Mouse (Mus musculus) megakaryocyte progenitor cell, adult 5-6 weeks (primary cell): ENCODE data around the gene Mfrp. TPM values are rescaled to one million over a fixed set of nuclear protein-coding genes. Genes with fewer than 3 reads are reported as not detected.

Experiments
- total RNA-seq, 2 experiments: library from RNA; stranded (forward) in 1 of 2; stranded (reverse) in 1 of 2; fragments of 157-497, 149-512 nt in 1 of 2; fragments of 200-1000 nt in 1 of 2; gene quantifications; 2 replicates each; pipeline versions ENCODE4 v1.2.3 to v1.2.4; 2015 to 2017

The Mfrp gene
- total RNA-seq, 2 experiments from 2014 or later = 0.12 TPM; not detected in 1

Other genes starting within 250 kb of the Mfrp start
- gene Thy1, start 58.3 kb upstream of the Mfrp start, total RNA-seq (2015) = 0.32 and 1.1 TPM in 2 replicates
- 0.21 and 1.2 TPM in 2 replicates for gene Thy1, start 58.3 kb upstream of the Mfrp start, total RNA-seq (2017)
- gene Usp2, start 34.7 kb upstream of the Mfrp start, total RNA-seq (2015) = 5.5 and 16.4 TPM in 2 replicates
- 2.5 and 5.3 TPM in 2 replicates for gene Usp2, start 34.7 kb upstream of the Mfrp start, total RNA-seq (2017)
- not detected in 2 replicates for gene C1qtnf5, start 5.5 kb downstream of the Mfrp start, total RNA-seq (2015)
- gene C1qtnf5, start 5.5 kb downstream of the Mfrp start, total RNA-seq (2017) = not detected in 2 replicates
- gene Gm49380, start 11.8 kb downstream of the Mfrp start, total RNA-seq (2015) = not detected in 2 replicates
- gene Gm49380, start 11.8 kb downstream of the Mfrp start, total RNA-seq (2017) = not detected in 2 replicates
- 47.7 and 59.6 TPM in 2 replicates for gene Rnf26, start 11.8 kb downstream of the Mfrp start, total RNA-seq (2015)
- 19.1 and 21.2 TPM in 2 replicates for gene Rnf26, start 11.8 kb downstream of the Mfrp start, total RNA-seq (2017)
- 0.12 TPM in 1 of 2 replicates, not detected in the other for gene Mcam, start 32.7 kb downstream of the Mfrp start, total RNA-seq (2015)
- 0.14 TPM in 1 of 2 replicates, not detected in the other for gene Mcam, start 32.7 kb downstream of the Mfrp start, total RNA-seq (2017)
- gene Cbl, start 132.3 kb downstream of the Mfrp start, total RNA-seq (2015) = 106 and 109 TPM in 2 replicates
- 28.9 and 45.7 TPM in 2 replicates for gene Cbl, start 132.3 kb downstream of the Mfrp start, total RNA-seq (2017)
- not detected in 2 replicates for gene Ccdc153, start 138.9 kb downstream of the Mfrp start, total RNA-seq (2015)
- gene Ccdc153, start 138.9 kb downstream of the Mfrp start, total RNA-seq (2017) = not detected in 2 replicates
- gene Pdzd3, start 149.7 kb downstream of the Mfrp start, total RNA-seq (2015) = 0.35 and 0.54 TPM in 2 replicates
- not detected in 2 replicates for gene Pdzd3, start 149.7 kb downstream of the Mfrp start, total RNA-seq (2017)
- 4.1 and 4.7 TPM in 2 replicates for gene Nlrx1, start 166.9 kb downstream of the Mfrp start, total RNA-seq (2015)
- gene Nlrx1, start 166.9 kb downstream of the Mfrp start, total RNA-seq (2017) = 3.4 and 8.3 TPM in 2 replicates
- 3.9 and 7.4 TPM in 2 replicates for gene Abcg4, start 186.9 kb downstream of the Mfrp start, total RNA-seq (2015)
- gene Abcg4, start 186.9 kb downstream of the Mfrp start, total RNA-seq (2017) = 1.6 and 2.5 TPM in 2 replicates
- 13.4 and 17.6 TPM in 2 replicates for gene Hinfp, start 203.9 kb downstream of the Mfrp start, total RNA-seq (2015)
- gene Hinfp, start 203.9 kb downstream of the Mfrp start, total RNA-seq (2017) = 17.4 and 20.4 TPM in 2 replicates
- 3.9 and 13.2 TPM in 2 replicates for gene C2cd2l, start 218.6 kb downstream of the Mfrp start, total RNA-seq (2015)
- 2.4 and 5.3 TPM in 2 replicates for gene C2cd2l, start 218.6 kb downstream of the Mfrp start, total RNA-seq (2017)
- 50.3 and 54.8 TPM in 2 replicates for gene Dpagt1, start 224.3 kb downstream of the Mfrp start, total RNA-seq (2015)
- gene Dpagt1, start 224.3 kb downstream of the Mfrp start, total RNA-seq (2017) = 18.9 and 21.0 TPM in 2 replicates
- 109 and 111 TPM in 2 replicates for gene H2afx, start 233.0 kb downstream of the Mfrp start, total RNA-seq (2015)
- 270 and 329 TPM in 2 replicates for gene H2afx, start 233.0 kb downstream of the Mfrp start, total RNA-seq (2017)
- gene Hmbs, start 242.5 kb downstream of the Mfrp start, total RNA-seq (2015) = 123 and 124 TPM in 2 replicates
- gene Hmbs, start 242.5 kb downstream of the Mfrp start, total RNA-seq (2017) = 46.4 and 55.8 TPM in 2 replicates